Mouse (Mus musculus): ENCODE data around the gene Kcnip1. TPM values are rescaled to one million over a fixed set of nuclear protein-coding genes. Genes with fewer than 3 reads are reported as not detected.

Gene Kcnip1
- polyA plus RNA-seq, 1 experiment from 2014 or later, result 61.8 TPM

DNA sequence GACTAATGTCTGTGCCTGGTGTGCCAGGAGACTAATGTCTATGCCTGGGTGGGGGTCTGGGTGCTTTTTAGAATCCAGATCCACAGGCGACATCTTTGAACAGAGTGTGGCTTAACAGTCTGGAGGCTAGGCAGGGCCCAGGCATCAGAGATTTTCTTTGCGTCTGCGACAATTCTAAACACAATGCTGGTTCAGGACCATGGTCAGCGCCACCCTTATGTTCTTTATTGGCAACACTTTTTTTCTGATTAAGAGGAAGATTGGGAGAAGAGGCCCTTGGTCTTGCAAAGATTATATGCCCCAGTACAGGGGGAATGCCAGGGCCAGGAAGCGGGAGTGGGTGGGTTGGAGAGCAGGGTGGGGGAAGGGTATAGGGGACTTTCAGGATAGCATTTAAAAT, 205.6 kb downstream of the Kcnip1 start:
- no peaks in the 10 kb centered on the region for H3K9me3 ChIP-seq (ENCODE audit: control insufficient read depth, low read length)
- no peak overlapping the region for H3K9ac ChIP-seq (replicated peaks; ENCODE audit: low read depth, low read length)
- no peak overlapping the region for H3K27ac ChIP-seq (ENCODE audit: low read length)
- peaks cover 20% of the 10 kb centered on the region for H3K4me1 ChIP-seq (replicated peaks; ENCODE audit: control insufficient read depth, insufficient read depth, low read length)
- no peak overlapping the region for H3K4me2 ChIP-seq (ENCODE audit: low read length)
- no peaks in the 10 kb centered on the region for H3K36me3 ChIP-seq (ENCODE audit: control insufficient read depth, insufficient read depth)
- no peak for ATAC-seq
- no peak overlapping the region for H3K4me3 ChIP-seq (replicated peaks; ENCODE audit: low read length)
- H3K27me3 ChIP-seq (replicated peaks; ENCODE audit: control insufficient read depth, insufficient read depth, low read length), result no peaks in the 10 kb centered on the region
- WGBS, result 31% methylated on average over 5 of the region's 5 CpGs

DNA sequence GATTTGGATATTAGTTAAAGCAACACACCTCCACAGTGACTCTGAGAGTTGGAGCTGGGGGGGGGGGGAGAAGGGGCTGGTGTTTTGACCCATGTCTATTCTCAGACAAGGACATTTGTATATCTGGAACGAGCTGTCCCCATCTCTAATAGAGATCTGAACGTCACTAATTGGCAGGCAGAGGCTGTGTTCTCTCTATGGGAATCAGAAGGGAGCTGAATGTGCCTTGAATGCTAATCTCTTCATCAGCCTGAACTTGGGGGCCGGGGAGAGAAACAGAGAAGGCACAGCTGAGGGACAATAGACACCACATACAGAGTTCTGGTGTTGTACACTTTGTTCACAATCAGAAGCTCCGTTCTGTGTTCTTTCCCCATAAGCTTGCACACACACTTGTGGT, 206.4 kb downstream of the Kcnip1 start:
- peaks cover 28% of the 10 kb centered on the region for H3K4me1 ChIP-seq (replicated peaks; ENCODE audit: control insufficient read depth, insufficient read depth, low read length)
- WGBS, result 6% methylated on average over 4 of the region's 4 CpGs
- H3K27ac ChIP-seq (ENCODE audit: low read length), result no peak overlapping the region
- no peaks in the 10 kb centered on the region for H3K36me3 ChIP-seq (ENCODE audit: control insufficient read depth, insufficient read depth)
- no peak overlapping the region for H3K4me2 ChIP-seq (ENCODE audit: low read length)
- no peaks in the 10 kb centered on the region for H3K27me3 ChIP-seq (replicated peaks; ENCODE audit: control insufficient read depth, insufficient read depth, low read length)
- peak; percentile 67 for ATAC-seq
- no peaks in the 10 kb centered on the region for H3K9me3 ChIP-seq (ENCODE audit: control insufficient read depth, low read length)
- no peak overlapping the region for H3K9ac ChIP-seq (replicated peaks; ENCODE audit: low read depth, low read length)
- no peak overlapping the region for H3K4me3 ChIP-seq (replicated peaks; ENCODE audit: low read length)

DNA sequence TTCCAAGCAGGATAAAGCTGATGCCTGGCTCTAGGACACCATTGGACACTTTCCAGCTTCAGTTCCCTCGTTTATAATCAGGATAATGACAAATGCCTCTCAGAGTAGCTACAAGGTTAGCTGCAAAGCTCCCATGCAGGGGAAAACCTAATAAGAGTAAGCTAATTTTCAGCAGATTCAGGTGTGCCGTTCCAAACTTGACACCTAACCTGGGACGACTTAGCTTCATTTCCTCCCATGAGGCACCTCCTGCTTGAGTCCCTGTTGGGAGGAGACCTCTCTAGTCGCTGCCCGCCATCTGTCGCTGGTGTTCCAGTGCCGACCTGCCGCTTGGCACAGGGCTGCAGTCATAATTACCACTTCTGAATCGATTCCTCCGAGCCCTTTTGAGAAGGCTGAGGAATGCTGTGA, 211.4 kb downstream of the Kcnip1 start:
- Histone ChIP-seq H3K36me3 (ENCODE audit: control insufficient read depth, insufficient read depth) (no peaks in the 10 kb centered on the region), H3K9ac (replicated peaks; ENCODE audit: low read depth, low read length) (no peak overlapping the region), H3K4me1 (replicated peaks; ENCODE audit: control insufficient read depth, insufficient read depth, low read length) (peaks cover 38% of the 10 kb centered on the region), H3K4me2 (ENCODE audit: low read length) (peak overlapping the region; percentile 10), H3K4me3 (replicated peaks; ENCODE audit: low read length) (no peak overlapping the region), H3K9me3 (ENCODE audit: control insufficient read depth, low read length) (no peaks in the 10 kb centered on the region), H3K27me3 (replicated peaks; ENCODE audit: control insufficient read depth, insufficient read depth, low read length) (no peaks in the 10 kb centered on the region), H3K27ac (ENCODE audit: low read length) (peak overlapping the region; percentile 49; the same call in 1 of the 2 replicates)
- peak; percentile 62; the same call in 1 of the 2 replicates for ATAC-seq
- 4% methylated on average over 10 of the region's 10 CpGs for WGBS

DNA sequence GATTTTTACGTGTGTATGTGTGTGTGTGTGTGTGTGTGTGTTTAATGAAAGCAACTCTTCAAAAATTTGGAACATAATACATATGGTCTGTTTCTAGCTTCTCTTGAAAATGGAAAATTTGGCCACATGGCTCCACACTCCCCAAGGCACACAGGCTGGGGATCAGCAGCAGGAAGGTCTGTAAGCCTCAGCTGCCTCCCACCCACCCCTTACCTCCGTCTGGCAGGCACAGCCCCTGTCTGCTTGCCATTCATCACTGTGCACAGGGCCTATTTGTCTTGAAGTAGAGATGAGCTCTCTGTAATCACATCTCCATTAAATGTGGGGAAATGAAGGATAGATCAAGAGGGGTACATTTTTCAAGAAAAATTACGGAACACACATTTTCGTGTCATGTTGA, 212.7 kb downstream of the Kcnip1 start:
- H3K4me3 ChIP-seq (replicated peaks; ENCODE audit: low read length), result no peak overlapping the region
- no peak; the same call in 1 of the 2 replicates for ATAC-seq
- H3K9ac ChIP-seq (replicated peaks; ENCODE audit: low read depth, low read length), result no peak overlapping the region
- H3K9me3 ChIP-seq (ENCODE audit: control insufficient read depth, low read length), result no peaks in the 10 kb centered on the region
- H3K36me3 ChIP-seq (ENCODE audit: control insufficient read depth, insufficient read depth), result no peaks in the 10 kb centered on the region
- peaks cover 33% of the 10 kb centered on the region for H3K4me1 ChIP-seq (replicated peaks; ENCODE audit: control insufficient read depth, insufficient read depth, low read length)
- H3K27me3 ChIP-seq (replicated peaks; ENCODE audit: control insufficient read depth, insufficient read depth, low read length), result no peaks in the 10 kb centered on the region
- WGBS, result 57% methylated on average over 4 of the region's 4 CpGs
- H3K27ac ChIP-seq (ENCODE audit: low read length), result peak overlapping the region; percentile 28; the same call in 1 of the 2 replicates
- no peak overlapping the region for H3K4me2 ChIP-seq (ENCODE audit: low read length)

DNA sequence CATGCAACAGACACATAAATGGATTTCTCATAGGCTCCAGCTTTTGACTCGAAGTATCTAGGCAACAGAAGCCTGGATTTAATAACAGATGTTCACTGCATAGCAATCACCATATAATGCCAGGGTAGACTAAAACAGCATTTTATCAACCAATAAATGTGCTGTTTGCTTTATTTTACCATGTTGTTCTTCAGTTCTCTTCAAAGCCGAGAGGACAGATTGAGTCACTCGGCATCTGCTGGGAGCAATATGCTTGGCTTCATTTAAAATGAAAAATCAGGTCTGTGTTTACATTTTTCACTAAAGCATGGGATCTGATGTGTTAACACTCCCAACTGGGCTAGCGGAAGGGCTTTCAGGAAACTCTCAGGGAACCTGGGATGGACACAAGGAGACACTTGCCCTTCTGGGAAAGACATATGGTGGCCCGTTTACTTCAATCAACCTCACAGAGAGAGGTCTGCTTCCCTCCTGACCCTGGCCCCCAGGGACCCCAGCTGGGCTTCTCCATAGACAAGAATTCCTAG, 220.3 kb downstream of the Kcnip1 start:
- no peak overlapping the region for H3K4me3 ChIP-seq (replicated peaks; ENCODE audit: low read length)
- H3K9ac ChIP-seq (replicated peaks; ENCODE audit: low read depth, low read length), result no peak overlapping the region
- WGBS, result 23% methylated on average over 5 of the region's 5 CpGs
- no peaks in the 10 kb centered on the region for H3K9me3 ChIP-seq (ENCODE audit: control insufficient read depth, low read length)
- no peaks in the 10 kb centered on the region for H3K36me3 ChIP-seq (ENCODE audit: control insufficient read depth, insufficient read depth)
- H3K4me2 ChIP-seq (ENCODE audit: low read length), result no peak overlapping the region
- peak; percentile 86 for ATAC-seq
- H3K4me1 ChIP-seq (replicated peaks; ENCODE audit: control insufficient read depth, insufficient read depth, low read length), result peaks cover 19% of the 10 kb centered on the region
- H3K27me3 ChIP-seq (replicated peaks; ENCODE audit: control insufficient read depth, insufficient read depth, low read length), result no peaks in the 10 kb centered on the region
- peak overlapping the region; percentile 56 for H3K27ac ChIP-seq (ENCODE audit: low read length)

DNA sequence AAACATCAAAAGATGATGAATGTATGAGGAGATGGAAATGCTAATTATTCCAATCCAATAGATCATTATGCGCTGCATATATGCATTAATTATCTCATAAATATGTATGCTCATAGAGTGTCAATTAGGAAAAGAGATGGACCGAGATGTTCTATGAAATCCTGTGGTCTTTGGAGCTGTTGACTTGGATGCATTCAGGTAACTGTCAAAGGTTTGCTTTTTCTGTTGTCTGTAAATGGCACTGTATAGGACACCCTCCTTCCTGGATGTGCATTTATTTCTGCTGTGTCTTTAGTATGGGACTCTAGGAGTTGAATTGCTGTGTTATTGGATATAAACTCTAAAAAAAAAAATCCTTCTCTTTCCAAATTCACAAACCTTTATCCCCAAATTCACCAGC, 220.9 kb downstream of the Kcnip1 start:
- Histone ChIP-seq H3K4me2 (ENCODE audit: low read length) (no peak overlapping the region), H3K36me3 (ENCODE audit: control insufficient read depth, insufficient read depth) (no peaks in the 10 kb centered on the region), H3K27ac (ENCODE audit: low read length) (peak overlapping the region; percentile 62), H3K9ac (replicated peaks; ENCODE audit: low read depth, low read length) (no peak overlapping the region), H3K4me3 (replicated peaks; ENCODE audit: low read length) (no peak overlapping the region), H3K9me3 (ENCODE audit: control insufficient read depth, low read length) (no peaks in the 10 kb centered on the region), H3K27me3 (replicated peaks; ENCODE audit: control insufficient read depth, insufficient read depth, low read length) (no peaks in the 10 kb centered on the region), H3K4me1 (replicated peaks; ENCODE audit: control insufficient read depth, insufficient read depth, low read length) (peaks cover 22% of the 10 kb centered on the region)
- 33% methylated on average over 2 of the region's 2 CpGs for WGBS
- peak; percentile 14; the same call in 1 of the 2 replicates for ATAC-seq

DNA sequence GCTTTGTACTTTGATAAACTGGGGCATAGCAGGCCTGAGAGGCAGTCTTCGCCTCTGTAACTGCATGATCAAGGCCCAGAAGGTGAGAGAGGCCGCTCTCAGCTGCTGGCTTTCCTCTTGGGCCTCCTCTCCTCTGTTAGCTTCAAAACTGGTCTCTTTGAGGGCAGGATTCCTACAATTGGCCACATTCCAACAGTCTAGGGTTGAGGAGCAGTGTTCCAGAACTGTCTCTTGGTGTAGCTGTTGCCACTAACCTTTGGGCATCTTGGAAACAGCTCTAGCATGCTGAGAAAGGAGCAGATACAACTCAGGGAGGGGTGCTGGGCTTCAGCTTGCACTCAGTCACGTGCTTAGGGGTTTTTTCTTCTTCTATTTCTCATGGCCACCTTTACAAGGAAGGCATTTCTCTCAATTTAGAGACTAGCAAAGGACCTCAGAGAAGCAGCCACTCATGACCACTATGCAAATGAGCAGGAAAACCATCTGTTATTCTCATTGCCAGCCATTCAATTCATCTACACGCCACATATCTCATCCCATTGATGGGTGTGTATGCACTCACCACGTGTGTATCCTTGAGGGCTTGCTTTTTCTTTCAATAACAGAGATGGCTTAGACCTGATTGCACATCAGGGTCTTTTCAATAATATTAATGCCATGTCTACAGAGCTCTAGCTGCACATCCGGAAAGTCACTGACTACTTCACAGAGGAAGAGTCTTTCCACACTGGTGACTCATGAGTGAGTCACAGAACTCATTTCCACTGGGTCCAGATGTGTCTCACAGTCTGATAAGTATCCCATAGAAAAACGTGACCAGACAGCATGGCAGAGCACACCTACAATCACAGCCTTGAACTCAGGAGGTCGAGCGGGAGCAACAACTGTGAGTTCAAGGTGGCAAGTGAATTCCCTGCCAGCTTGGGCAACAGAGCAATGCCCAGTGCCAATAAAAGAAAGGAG, 225.7 kb downstream of the Kcnip1 start:
- no peak for ATAC-seq
- H3K27ac ChIP-seq (ENCODE audit: low read length), result no peak overlapping the region
- no peaks in the 10 kb centered on the region for H3K27me3 ChIP-seq (replicated peaks; ENCODE audit: control insufficient read depth, insufficient read depth, low read length)
- peaks cover 15% of the 10 kb centered on the region for H3K4me1 ChIP-seq (replicated peaks; ENCODE audit: control insufficient read depth, insufficient read depth, low read length)
- no peaks in the 10 kb centered on the region for H3K9me3 ChIP-seq (ENCODE audit: control insufficient read depth, low read length)
- no peak overlapping the region for H3K4me3 ChIP-seq (replicated peaks; ENCODE audit: low read length)
- 76% methylated on average over 9 of the region's 9 CpGs for WGBS
- no peak overlapping the region for H3K9ac ChIP-seq (replicated peaks; ENCODE audit: low read depth, low read length)
- no peaks in the 10 kb centered on the region for H3K36me3 ChIP-seq (ENCODE audit: control insufficient read depth, insufficient read depth)
- H3K4me2 ChIP-seq (ENCODE audit: low read length), result no peak overlapping the region

DNA sequence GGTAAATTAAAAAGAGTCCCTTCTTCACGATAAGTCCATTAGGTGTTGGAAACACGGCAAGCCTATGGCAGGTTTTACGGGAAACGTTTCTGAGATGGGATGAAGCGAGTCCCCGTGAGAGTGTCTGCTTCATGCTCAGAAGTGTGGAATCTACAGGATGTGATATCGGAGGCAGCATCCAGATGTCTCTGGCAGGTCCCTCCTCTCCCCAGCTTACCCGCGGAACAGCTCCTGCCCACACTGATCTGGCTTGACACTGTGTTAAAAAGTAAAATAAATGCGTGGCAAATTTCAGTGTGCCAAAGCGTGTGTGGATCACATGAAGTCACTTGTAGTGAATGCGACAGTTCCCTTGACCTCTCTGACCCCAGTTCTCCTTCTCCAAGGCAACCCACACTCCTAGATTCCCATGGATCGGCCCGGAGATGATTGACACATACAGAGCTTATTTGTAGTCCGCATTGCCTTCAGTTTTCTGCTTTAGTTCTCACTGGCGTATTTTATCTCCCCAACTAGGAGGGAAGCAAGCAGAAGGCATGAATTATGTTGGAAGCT, 231.7 kb downstream of the Kcnip1 start:
- Histone ChIP-seq H3K4me2 (ENCODE audit: low read length) (no peak overlapping the region), H3K27me3 (replicated peaks; ENCODE audit: control insufficient read depth, insufficient read depth, low read length) (no peaks in the 10 kb centered on the region), H3K4me1 (replicated peaks; ENCODE audit: control insufficient read depth, insufficient read depth, low read length) (peaks cover 28% of the 10 kb centered on the region), H3K9me3 (ENCODE audit: control insufficient read depth, low read length) (no peaks in the 10 kb centered on the region), H3K27ac (ENCODE audit: low read length) (no peak overlapping the region), H3K36me3 (ENCODE audit: control insufficient read depth, insufficient read depth) (no peaks in the 10 kb centered on the region), H3K9ac (replicated peaks; ENCODE audit: low read depth, low read length) (no peak overlapping the region), H3K4me3 (replicated peaks; ENCODE audit: low read length) (no peak overlapping the region)
- 65% methylated on average over 16 of the region's 16 CpGs for WGBS
- ATAC-seq, result peak; percentile 8; the same call in 1 of the 2 replicates

DNA sequence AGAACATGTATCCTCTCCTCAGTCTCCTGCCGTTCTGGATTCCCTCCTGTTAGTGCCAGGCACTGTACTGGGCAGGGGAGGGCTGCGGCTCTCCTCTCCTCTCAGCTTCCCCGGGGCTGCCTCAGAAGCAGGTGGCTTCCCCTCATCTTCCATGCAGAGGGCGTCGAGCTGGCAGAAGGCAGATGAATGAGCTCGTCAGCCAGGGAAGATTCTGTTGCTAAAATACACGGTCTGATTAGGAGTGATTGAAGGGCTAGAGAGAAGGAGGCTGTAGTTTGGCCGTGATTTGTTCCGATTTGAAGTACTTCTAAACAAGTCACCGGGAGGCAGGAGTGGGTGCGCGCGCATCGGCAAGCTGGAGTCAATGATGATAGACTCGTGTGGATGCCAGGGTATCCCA, 236.3 kb downstream of the Kcnip1 start:
- Histone ChIP-seq H3K4me1 (replicated peaks; ENCODE audit: control insufficient read depth, insufficient read depth, low read length) (peaks cover 32% of the 10 kb centered on the region), H3K9me3 (ENCODE audit: control insufficient read depth, low read length) (no peaks in the 10 kb centered on the region), H3K4me2 (ENCODE audit: low read length) (no peak overlapping the region), H3K36me3 (ENCODE audit: control insufficient read depth, insufficient read depth) (no peaks in the 10 kb centered on the region), H3K4me3 (replicated peaks; ENCODE audit: low read length) (no peak overlapping the region), H3K27me3 (replicated peaks; ENCODE audit: control insufficient read depth, insufficient read depth, low read length) (no peaks in the 10 kb centered on the region), H3K9ac (replicated peaks; ENCODE audit: low read depth, low read length) (no peak overlapping the region), H3K27ac (ENCODE audit: low read length) (no peak overlapping the region)
- WGBS, result 28% methylated on average over 15 of the region's 15 CpGs
- peak; percentile 74 for ATAC-seq
